ENCODE assay signal across 15 mouse cellular contexts in genomic region chr15:101567780-101568179, GRCm38 (mm10). TPM values are rescaled to one million over a fixed set of nuclear protein-coding genes. Genes with fewer than 3 reads are reported as not detected.
DNase-seq lines count a peak whose midpoint lies in the region; ATAC-seq and TF ChIP-seq lines count a peak whose summit lies in the region.
"Had no signal": no experiment of that assay in that cellular context is flagged by ENCODE, and none has a peak within 500 bp of the region (broad histone marks: within the 10 kb centered on the region; RNA-seq: fewer than 3 reads in every experiment).

No protein-coding gene starts in this region.

- TF ChIP-seq CTCF in intestine, postnatal 0 days (IDR thresholded peaks at IDR 0.05; ENCODE audit: low read depth): peak; percentile 76
- TF ChIP-seq CTCF in testis, adult 2 months (IDR thresholded peaks at IDR 0.05; ENCODE audit: control insufficient read depth, insufficient read depth, insufficient replicate concordance, low read depth, low read length): peak; percentile 49; the same call in 1 of the 2 replicates

- no peaks in the 10 kb centered on the region for H3K36me3 ChIP-seq in intestine, postnatal 0 days (ENCODE audit: control insufficient read depth, insufficient read depth)
- H3K36me3 ChIP-seq in intestine, embryonic 16.5 days (ENCODE audit: control insufficient read depth, insufficient read depth, low read length): no peaks in the 10 kb centered on the region
- H3K36me3 ChIP-seq in testis, adult 2 months (ENCODE audit: control insufficient read depth, insufficient read depth, low read length): no peaks in the 10 kb centered on the region
- no peaks in the 10 kb centered on the region for H3K36me3 ChIP-seq in midbrain, embryonic 15.5 days (replicated peaks)
- H3K36me3 ChIP-seq: embryonic facial prominence, embryonic 15.5 days; midbrain, embryonic 12.5 days had no signal

- no peak overlapping the region for H3K27ac ChIP-seq in intestine, postnatal 0 days (ENCODE audit: low read depth, low read length)
- no peak overlapping the region for H3K27ac ChIP-seq in intestine, embryonic 16.5 days (ENCODE audit: low read length)
- no peak overlapping the region for H3K27ac ChIP-seq in testis, adult 2 months (ENCODE audit: control insufficient read depth, insufficient read depth, low read depth, low read length)
- no peak overlapping the region for H3K27ac ChIP-seq in midbrain, embryonic 15.5 days
- H3K27ac ChIP-seq: embryonic facial prominence, embryonic 15.5 days; midbrain, embryonic 12.5 days had no signal

- no peak for ATAC-seq in intestine, postnatal 0 days
- ATAC-seq in intestine, embryonic 16.5 days: no peak
- 0 out of 2 replicates have a peak, but pooled peaks have one; percentile 36 for ATAC-seq in common myeloid progenitor, adult 5-6 weeks (replicated peaks; ENCODE audit: low read depth, poor library complexity, severe bottlenecking)
- ATAC-seq in midbrain, embryonic 15.5 days (replicated peaks): no peak
- ATAC-seq: inflammation-experienced regulatory T-cells, adult 6 months; Patski had no signal

- DNase-seq in testis, postnatal 10 days (ENCODE audit: low spot score): no peak
- DNase-seq in thymus, postnatal 25 days: peak; percentile 9
- no peak for DNase-seq in right cerebral cortex, postnatal 25 days
- DNase-seq: left cerebral cortex, postnatal 4 days had no signal

- no peaks in the 10 kb centered on the region; the same call in 1 of the 2 replicates for H3K27me3 ChIP-seq in intestine, postnatal 0 days (replicated peaks; ENCODE audit: control insufficient read depth, insufficient read depth, low read length)
- 0 out of 2 replicates have a peak, but pooled peaks cover 3% of the 10 kb centered on the region for H3K27me3 ChIP-seq in intestine, embryonic 16.5 days (replicated peaks; ENCODE audit: control insufficient read depth, insufficient read depth, low read length)
- no peaks in the 10 kb centered on the region for H3K27me3 ChIP-seq in testis, adult 2 months (ENCODE audit: control insufficient read depth, insufficient read depth, low read length)
- no peaks in the 10 kb centered on the region for H3K27me3 ChIP-seq in midbrain, embryonic 15.5 days (replicated peaks)
- H3K27me3 ChIP-seq: embryonic facial prominence, embryonic 15.5 days; midbrain, embryonic 12.5 days had no signal

- H3K4me1 ChIP-seq in intestine, postnatal 0 days (replicated peaks; ENCODE audit: control insufficient read depth, insufficient read depth, low read length): no peaks in the 10 kb centered on the region
- H3K4me1 ChIP-seq in intestine, embryonic 16.5 days (ENCODE audit: control insufficient read depth, insufficient read depth, low read length): no peaks in the 10 kb centered on the region
- no peaks in the 10 kb centered on the region for H3K4me1 ChIP-seq in testis, adult 2 months (ENCODE audit: control insufficient read depth, insufficient read depth, low read length)
- H3K4me1 ChIP-seq in midbrain, embryonic 15.5 days: no peaks in the 10 kb centered on the region
- H3K4me1 ChIP-seq: midbrain, embryonic 12.5 days had no signal

- H3K9ac ChIP-seq in intestine, postnatal 0 days (ENCODE audit: low read depth, low read length): no peak overlapping the region
- H3K9ac ChIP-seq in intestine, embryonic 16.5 days (ENCODE audit: low read depth, low read length): no peak overlapping the region
- no peak overlapping the region for H3K9ac ChIP-seq in midbrain, embryonic 15.5 days
- H3K9ac ChIP-seq: embryonic facial prominence, embryonic 15.5 days; midbrain, embryonic 12.5 days had no signal

- no peak for TF ChIP-seq POLR2A in testis, adult 2 months (IDR thresholded peaks at IDR 0.05; ENCODE audit: control insufficient read depth, low read depth, low read length)

- no peak overlapping the region for H3K4me2 ChIP-seq in intestine, postnatal 0 days (replicated peaks; ENCODE audit: low read depth)
- H3K4me2 ChIP-seq in intestine, embryonic 16.5 days (ENCODE audit: low read depth, low read length): no peak overlapping the region
- no peak overlapping the region for H3K4me2 ChIP-seq in midbrain, embryonic 15.5 days
- H3K4me2 ChIP-seq: embryonic facial prominence, embryonic 15.5 days; midbrain, embryonic 12.5 days had no signal

- H3K4me3 ChIP-seq in intestine, postnatal 0 days (ENCODE audit: low read depth, low read length): no peak overlapping the region
- no peak overlapping the region for H3K4me3 ChIP-seq in intestine, embryonic 16.5 days (ENCODE audit: low read length)
- no peak overlapping the region for H3K4me3 ChIP-seq in testis, adult 2 months (ENCODE audit: control insufficient read depth, low read depth, low read length)
- no peak overlapping the region for H3K4me3 ChIP-seq in midbrain, embryonic 15.5 days
- H3K4me3 ChIP-seq: embryonic facial prominence, embryonic 15.5 days; midbrain, embryonic 12.5 days had no signal

- WGBS in intestine, postnatal 0 days: 42% methylated on average over 7 of the region's 7 CpGs
- WGBS in intestine, embryonic 16.5 days: 43% methylated on average over 7 of the region's 7 CpGs
- WGBS in midbrain, embryonic 15.5 days: 47% methylated on average over 7 of the region's 7 CpGs

- H3K9me3 ChIP-seq in intestine, postnatal 0 days (ENCODE audit: control insufficient read depth): no peaks in the 10 kb centered on the region
- no peaks in the 10 kb centered on the region for H3K9me3 ChIP-seq in intestine, embryonic 16.5 days (ENCODE audit: control insufficient read depth, low read length)
- no peaks in the 10 kb centered on the region for H3K9me3 ChIP-seq in midbrain, embryonic 15.5 days
- H3K9me3 ChIP-seq: embryonic facial prominence, embryonic 15.5 days; midbrain, embryonic 12.5 days had no signal

RNA-seq across cellular contexts. Expression of gene Krt90, which starts 5.0 kb away (rescaled TPM):
- polyA plus RNA-seq in intestine, postnatal 0 days (2015; fragmentation: Nextera tagmentation; extraction: Ambion mirVana): 0.20 and 0.21 TPM in 2 replicates
- 0.09 and 0.16 TPM in 2 replicates for polyA plus RNA-seq in intestine, embryonic 16.5 days (2015; fragmentation: Nextera tagmentation; extraction: Ambion mirVana)
- polyA plus RNA-seq in testis, adult 2 months (2012; rRNA removed): not detected in 2 replicates
- not detected in 2 replicates for total RNA-seq in common myeloid progenitor, adult 5-6 weeks (2017)
- 0.10 TPM in 1 of 2 replicates, not detected in the other for polyA plus RNA-seq in midbrain, embryonic 15.5 days (2015; fragmentation: Nextera tagmentation; extraction: Ambion mirVana)
- total RNA-seq: left cerebral cortex, postnatal 4 days had no signal
- polyA plus RNA-seq: gonadal fat pad, adult 2 months; inflammation-experienced regulatory T-cells, adult 6 months had no signal

RNA-seq across cellular contexts. Expression of gene Krt75, which starts 5.9 kb away (rescaled TPM):
- not detected in 2 replicates for polyA plus RNA-seq in intestine, postnatal 0 days (2015; fragmentation: Nextera tagmentation; extraction: Ambion mirVana)
- polyA plus RNA-seq in intestine, embryonic 16.5 days (2015; fragmentation: Nextera tagmentation; extraction: Ambion mirVana): not detected in 2 replicates
- polyA plus RNA-seq in testis, adult 2 months (2012; rRNA removed): 0.04 TPM in 1 of 2 replicates, not detected in the other
- total RNA-seq in common myeloid progenitor, adult 5-6 weeks (2017): not detected in 2 replicates
- polyA plus RNA-seq in midbrain, embryonic 15.5 days (2015; fragmentation: Nextera tagmentation; extraction: Ambion mirVana): 0.08 and 0.17 TPM in 2 replicates
- total RNA-seq: left cerebral cortex, postnatal 4 days had no signal
- polyA plus RNA-seq: gonadal fat pad, adult 2 months; midbrain, embryonic 12.5 days; Patski had no signal

RNA-seq across cellular contexts. Expression of gene Krt82, which starts 17.3 kb away (rescaled TPM):
- polyA plus RNA-seq in intestine, postnatal 0 days (2015; fragmentation: Nextera tagmentation; extraction: Ambion mirVana): not detected in 2 replicates
- polyA plus RNA-seq in intestine, embryonic 16.5 days (2015; fragmentation: Nextera tagmentation; extraction: Ambion mirVana): not detected in 2 replicates
- polyA plus RNA-seq in testis, adult 2 months (2012; rRNA removed): not detected in 2 replicates
- total RNA-seq in common myeloid progenitor, adult 5-6 weeks (2017): not detected in 2 replicates
- polyA plus RNA-seq in midbrain, embryonic 15.5 days (2015; fragmentation: Nextera tagmentation; extraction: Ambion mirVana): not detected in 2 replicates
- total RNA-seq: left cerebral cortex, postnatal 4 days had no signal
- polyA plus RNA-seq: gonadal fat pad, adult 2 months; inflammation-experienced regulatory T-cells, adult 6 months; midbrain, embryonic 12.5 days; Patski; stomach, embryonic 16.5 days had no signal

RNA-seq across cellular contexts. Expression of gene Krt84, which starts 35.2 kb away (rescaled TPM):
- polyA plus RNA-seq in intestine, postnatal 0 days (2015; fragmentation: Nextera tagmentation; extraction: Ambion mirVana): 0.21 TPM in 1 of 2 replicates, not detected in the other
- 0.28 and 0.53 TPM in 2 replicates for polyA plus RNA-seq in intestine, embryonic 16.5 days (2015; fragmentation: Nextera tagmentation; extraction: Ambion mirVana)
- polyA plus RNA-seq in testis, adult 2 months (2012; rRNA removed): not detected in 2 replicates
- total RNA-seq in common myeloid progenitor, adult 5-6 weeks (2017): not detected in 2 replicates
- polyA plus RNA-seq in midbrain, embryonic 15.5 days (2015; fragmentation: Nextera tagmentation; extraction: Ambion mirVana): not detected in 2 replicates
- total RNA-seq: left cerebral cortex, postnatal 4 days had no signal
- polyA plus RNA-seq: gonadal fat pad, adult 2 months; inflammation-experienced regulatory T-cells, adult 6 months; midbrain, embryonic 12.5 days; Patski; stomach, embryonic 16.5 days had no signal

RNA-seq across cellular contexts. Expression of gene Gm49425, which starts 50.7 kb away (rescaled TPM):
- not detected in 2 replicates for polyA plus RNA-seq in intestine, postnatal 0 days (2015; fragmentation: Nextera tagmentation; extraction: Ambion mirVana)
- not detected in 2 replicates for polyA plus RNA-seq in intestine, embryonic 16.5 days (2015; fragmentation: Nextera tagmentation; extraction: Ambion mirVana)
- 0.25 TPM in 1 of 2 replicates, not detected in the other for polyA plus RNA-seq in testis, adult 2 months (2012; rRNA removed)
- not detected in 2 replicates for total RNA-seq in common myeloid progenitor, adult 5-6 weeks (2017)
- polyA plus RNA-seq in midbrain, embryonic 15.5 days (2015; fragmentation: Nextera tagmentation; extraction: Ambion mirVana): not detected in 2 replicates
- total RNA-seq: left cerebral cortex, postnatal 4 days had no signal
- polyA plus RNA-seq: gonadal fat pad, adult 2 months; inflammation-experienced regulatory T-cells, adult 6 months; midbrain, embryonic 12.5 days; Patski; stomach, embryonic 16.5 days had no signal
